Mouse (Mus musculus) limb, embryonic 13.5 days (tissue): ENCODE measurements at regions not wholly inside any gene's neighbourhood (a gene's known extent, or its start where the extent isn't known, plus 50 kb on each side); places are given as distances from the start of the nearest gene placed in this dataset.

ENCODE experiments used
- ATAC-seq: fragments of 200-750 bp; cut with Nextera tagmentation; 2 replicates; pipeline ENCODE4 v1.8.0; 2017; ENCODE audit warnings: low read depth, moderate number of reproducible peaks, moderate TSS enrichment; ENCODE audit not compliant: low FRiP score
- H3K27ac ChIP-seq: fragments of 300-500 bp; sonication (generic); 2 replicates; pipeline ENCODE4 v1.5.1; 2015; ENCODE audit warnings: inconsistent platforms, mild to moderate bottlenecking, moderate library complexity
- H3K27me3 ChIP-seq: fragments of 300-500 bp; sonication (generic); 2 replicates; pipeline ENCODE4 v1.6.1; 2015; ENCODE audit warnings: mild to moderate bottlenecking, inconsistent platforms
- H3K36me3 ChIP-seq: fragments of 300-500 bp; sonication (generic); 2 replicates; pipeline ENCODE4 v1.6.1; 2015; ENCODE audit warnings: inconsistent platforms, mild to moderate bottlenecking, moderate library complexity
- H3K4me1 ChIP-seq: fragments of 300-500 bp; sonication (generic); 2 replicates; pipeline ENCODE4 v1.6.1; 2015; ENCODE audit warnings: inconsistent platforms
- H3K4me2 ChIP-seq: fragments of 300-500 bp; sonication (generic); replicated peaks from 2 replicates; pipeline ENCODE4 v1.6.1; 2015; ENCODE audit warnings: inconsistent platforms, mild to moderate bottlenecking, moderate library complexity
- H3K4me3 ChIP-seq: fragments of 300-500 bp; sonication (generic); 2 replicates; pipeline ENCODE4 v1.5.1; 2015; ENCODE audit warnings: moderate library complexity, mild to moderate bottlenecking, inconsistent platforms
- H3K9ac ChIP-seq: fragments of 300-500 bp; sonication (generic); 2 replicates; pipeline ENCODE4 v1.6.1; 2015; ENCODE audit warnings: mild to moderate bottlenecking, inconsistent platforms
- H3K9me3 ChIP-seq: fragments of 300-500 bp; sonication (generic); 2 replicates; pipeline ENCODE4 v1.6.1; 2016; ENCODE audit warnings: inconsistent platforms
- WGBS: fragments of 180-500 bp; shearing (Covaris S2); methylation state at CpG from one replicate; pipeline ENCODE4 v1.1.7; 2015; 5-methylcytosine and 5-hydroxymethylcytosine counted together

GRCm38 (mm10) chr8:6139171-6139570 lies 1034.0 kb upstream of the Slc10a2 start:
- no peak overlapping the region for H3K9ac ChIP-seq
- H3K9me3 ChIP-seq, result no peaks in the 10 kb centered on the region
- peaks cover 10% of the 10 kb centered on the region; the same call in 1 of the 2 replicates for H3K4me1 ChIP-seq
- no peaks in the 10 kb centered on the region for H3K27me3 ChIP-seq
- no peak overlapping the region for H3K27ac ChIP-seq
- no peak overlapping the region for H3K4me2 ChIP-seq
- no peak for ATAC-seq
- 56% methylated on average over 4 of the region's 4 CpGs for WGBS
- H3K36me3 ChIP-seq, result no peaks in the 10 kb centered on the region
- H3K4me3 ChIP-seq, result no peak overlapping the region

DNA sequence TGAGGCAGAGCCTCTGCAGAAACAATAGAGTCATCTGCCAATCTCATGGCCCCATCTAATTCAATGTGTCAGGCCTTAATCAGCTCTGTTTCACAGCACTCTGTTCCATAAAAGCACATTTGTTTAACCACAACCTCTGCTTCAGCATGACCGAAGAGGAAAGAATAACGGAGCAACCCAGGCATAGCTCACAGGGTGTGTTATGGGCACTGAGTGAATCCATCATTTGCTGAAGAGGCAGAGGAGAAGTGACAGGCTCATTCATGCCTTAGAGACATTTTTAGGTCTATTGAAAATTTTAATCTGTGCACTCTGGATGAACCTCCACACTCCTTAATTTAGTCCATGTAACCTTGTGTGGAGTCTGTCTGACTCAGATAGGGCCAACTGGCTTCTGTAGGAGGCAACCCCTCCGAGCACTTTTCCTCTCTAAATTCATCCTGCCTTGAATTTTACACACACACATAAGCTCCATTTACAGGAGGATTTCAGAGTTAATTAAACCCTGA lies 1027.1 kb upstream of the Slc10a2 start:
- WGBS, result 49% methylated on average over 3 of the region's 3 CpGs
- no peak overlapping the region for H3K9ac ChIP-seq
- no peak overlapping the region for H3K27ac ChIP-seq
- no peak overlapping the region for H3K4me3 ChIP-seq
- H3K4me2 ChIP-seq, result no peak overlapping the region
- no peaks in the 10 kb centered on the region for H3K36me3 ChIP-seq
- H3K9me3 ChIP-seq, result no peaks in the 10 kb centered on the region
- ATAC-seq, result no peak
- H3K4me1 ChIP-seq, result no peaks in the 10 kb centered on the region
- no peaks in the 10 kb centered on the region for H3K27me3 ChIP-seq

DNA sequence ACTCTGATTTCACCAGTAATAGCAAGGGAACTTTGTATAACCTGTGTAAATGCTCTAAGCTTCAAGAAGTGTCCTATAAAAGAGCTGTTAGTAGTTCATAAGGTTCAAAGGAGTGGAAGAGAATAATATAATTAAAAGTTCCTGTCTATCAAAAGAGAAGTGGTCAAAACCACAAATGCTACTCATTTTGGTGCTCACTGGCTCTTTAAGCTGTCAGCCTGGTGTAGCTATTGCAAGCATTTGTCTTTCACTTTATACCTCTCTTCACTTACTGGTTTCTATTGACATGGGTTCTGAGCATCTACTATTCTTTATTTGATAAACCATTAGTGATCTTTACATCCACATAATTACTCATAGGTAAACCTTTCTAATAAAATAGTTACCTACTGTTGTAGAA lies 1020.1 kb upstream of the Slc10a2 start:
- Histone ChIP-seq H3K9me3 (no peaks in the 10 kb centered on the region), H3K27ac (no peak overlapping the region), H3K9ac (no peak overlapping the region), H3K4me3 (no peak overlapping the region), H3K4me2 (no peak overlapping the region), H3K36me3 (no peaks in the 10 kb centered on the region), H3K27me3 (no peaks in the 10 kb centered on the region), H3K4me1 (no peaks in the 10 kb centered on the region)
- ATAC-seq, result no peak

DNA sequence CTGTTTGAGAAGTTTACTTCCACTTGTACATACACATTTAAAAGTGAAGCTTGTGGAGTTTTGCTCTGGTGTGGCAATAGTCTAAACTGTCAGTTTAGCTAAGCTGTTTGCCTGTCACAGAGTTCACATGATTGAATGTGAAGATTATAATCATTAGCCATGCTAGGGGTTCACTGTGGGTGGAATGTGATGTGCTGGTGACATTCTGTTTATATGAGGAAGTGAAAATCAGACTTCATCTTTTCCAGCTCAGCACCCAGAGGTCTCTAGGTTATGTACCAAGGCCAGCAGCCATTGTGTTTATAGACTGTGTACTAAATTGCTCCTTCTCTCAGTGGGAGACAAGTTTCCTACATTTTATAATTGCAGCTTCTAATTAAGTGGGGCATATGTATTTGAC lies 1014.4 kb upstream of the Slc10a2 start:
- H3K27ac ChIP-seq, result no peak overlapping the region
- H3K4me1 ChIP-seq, result no peaks in the 10 kb centered on the region
- H3K9me3 ChIP-seq, result no peaks in the 10 kb centered on the region
- no peak overlapping the region for H3K9ac ChIP-seq
- no peak overlapping the region for H3K4me3 ChIP-seq
- H3K27me3 ChIP-seq, result no peaks in the 10 kb centered on the region
- no peak for ATAC-seq
- H3K4me2 ChIP-seq, result no peak overlapping the region
- H3K36me3 ChIP-seq, result no peaks in the 10 kb centered on the region

DNA sequence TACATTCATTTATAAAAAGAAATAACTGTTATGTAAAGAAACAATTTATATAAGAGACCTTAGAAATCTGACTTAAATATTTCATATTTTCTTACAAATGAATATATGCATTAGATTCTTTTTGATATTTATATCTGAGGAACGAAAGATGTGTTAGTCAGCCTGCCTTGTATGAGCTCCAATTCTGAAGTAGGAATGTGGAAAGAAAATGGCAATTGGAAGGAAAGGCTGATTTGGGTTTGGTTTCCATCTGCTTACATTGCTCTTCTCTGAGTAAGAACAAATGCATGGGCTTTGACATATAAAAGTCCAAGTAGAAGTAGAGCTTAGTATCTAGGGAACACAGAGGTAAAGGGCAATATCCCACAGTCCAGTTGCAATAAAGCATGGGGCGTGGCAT lies 1006.2 kb upstream of the Slc10a2 start:
- H3K9me3 ChIP-seq, result no peaks in the 10 kb centered on the region
- H3K4me1 ChIP-seq, result no peaks in the 10 kb centered on the region
- no peak overlapping the region for H3K4me2 ChIP-seq
- H3K36me3 ChIP-seq, result no peaks in the 10 kb centered on the region
- no peak for ATAC-seq
- no peak overlapping the region for H3K27ac ChIP-seq
- no peak overlapping the region for H3K4me3 ChIP-seq
- H3K9ac ChIP-seq, result no peak overlapping the region
- whole genome bisulfite sequencing, result 87% methylated on average over 2 of the region's 2 CpGs
- H3K27me3 ChIP-seq, result no peaks in the 10 kb centered on the region

- ATAC-seq, result no peak
- Histone ChIP-seq H3K4me2 (no peak overlapping the region), H3K27me3 (no peaks in the 10 kb centered on the region), H3K4me1 (no peaks in the 10 kb centered on the region), H3K27ac (no peak overlapping the region), H3K9ac (no peak overlapping the region), H3K9me3 (no peaks in the 10 kb centered on the region), H3K36me3 (no peaks in the 10 kb centered on the region), H3K4me3 (no peak overlapping the region)
- WGBS, result 86% methylated on average over 4 of the region's 4 CpGs
These were observed 984.9 kb upstream of the Slc10a2 start for GRCm38 (mm10) chr8:6090028-6090427.

DNA sequence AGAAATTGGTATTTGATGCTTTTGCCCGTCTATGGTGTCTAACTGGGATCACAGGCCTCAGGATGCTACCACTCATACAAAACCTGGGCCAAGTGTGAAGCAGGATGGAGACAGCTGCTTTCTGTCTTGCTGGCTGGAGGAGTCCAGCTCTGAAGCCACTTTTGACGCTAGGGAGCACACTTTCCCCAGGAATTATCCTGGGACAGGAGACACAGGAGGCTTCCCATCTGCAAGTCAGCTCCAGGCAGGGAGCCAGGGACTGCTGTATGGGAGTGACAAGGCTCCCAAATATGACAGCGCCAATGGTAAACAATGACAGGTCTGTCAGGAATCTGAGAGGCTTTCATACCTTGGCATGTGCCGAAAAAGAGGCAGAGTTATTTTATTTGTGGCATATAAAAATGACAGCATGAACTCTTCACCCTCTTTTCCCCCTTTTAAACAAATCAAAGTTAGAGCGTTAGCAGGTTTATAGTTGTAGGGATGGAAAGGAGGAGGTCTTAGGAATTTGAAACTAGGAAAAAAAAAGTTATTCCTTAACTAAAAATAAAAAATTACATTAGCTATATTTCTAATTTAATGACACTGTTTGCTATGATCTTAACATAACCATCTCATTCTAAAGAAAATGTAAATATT lies 938.9 kb upstream of the Slc10a2 start:
- Histone ChIP-seq H3K27ac (no peak overlapping the region), H3K4me2 (no peak overlapping the region), H3K9me3 (no peaks in the 10 kb centered on the region), H3K9ac (no peak overlapping the region), H3K4me3 (no peak overlapping the region), H3K36me3 (no peaks in the 10 kb centered on the region), H3K4me1 (no peaks in the 10 kb centered on the region), H3K27me3 (no peaks in the 10 kb centered on the region)
- ATAC-seq, result peak; percentile 36; the same call in 1 of the 2 replicates
- 33% methylated on average over 5 of the region's 5 CpGs for WGBS

GRCm38 (mm10) chr8:6012206-6012605 lies 907.1 kb upstream of the Slc10a2 start:
- H3K9ac ChIP-seq, result no peak overlapping the region
- no peaks in the 10 kb centered on the region for H3K4me1 ChIP-seq
- no peak overlapping the region for H3K27ac ChIP-seq
- H3K36me3 ChIP-seq, result no peaks in the 10 kb centered on the region
- 69% methylated on average over 2 of the region's 2 CpGs for WGBS
- no peak overlapping the region for H3K4me2 ChIP-seq
- no peak for ATAC-seq
- H3K9me3 ChIP-seq, result no peaks in the 10 kb centered on the region
- H3K27me3 ChIP-seq, result no peaks in the 10 kb centered on the region
- H3K4me3 ChIP-seq, result no peak overlapping the region

DNA sequence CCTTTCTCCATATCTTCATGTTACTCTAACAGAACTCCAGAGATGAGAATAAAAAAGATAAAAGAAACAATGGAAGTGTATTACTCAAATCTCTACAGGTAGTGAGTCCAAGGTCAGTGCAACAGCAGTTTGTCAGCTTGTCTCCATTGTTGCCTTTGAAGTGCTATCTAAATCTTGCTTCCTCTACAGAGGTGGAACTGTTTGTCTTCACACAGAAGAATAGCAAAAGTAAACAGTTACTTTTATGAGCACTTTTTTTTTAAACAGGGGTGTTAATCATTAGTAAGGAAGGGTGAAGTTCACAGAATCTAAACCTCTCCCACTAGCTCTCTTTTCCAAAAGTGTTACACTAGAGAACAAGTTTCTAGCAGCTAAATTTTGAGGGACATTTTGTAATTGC lies 906.0 kb upstream of the Slc10a2 start:
- ATAC-seq, result no peak
- no peak overlapping the region for H3K9ac ChIP-seq
- H3K4me3 ChIP-seq, result no peak overlapping the region
- no peaks in the 10 kb centered on the region for H3K4me1 ChIP-seq
- no peak overlapping the region for H3K27ac ChIP-seq
- no peaks in the 10 kb centered on the region for H3K9me3 ChIP-seq
- H3K4me2 ChIP-seq, result no peak overlapping the region
- H3K36me3 ChIP-seq, result no peaks in the 10 kb centered on the region
- H3K27me3 ChIP-seq, result no peaks in the 10 kb centered on the region

DNA sequence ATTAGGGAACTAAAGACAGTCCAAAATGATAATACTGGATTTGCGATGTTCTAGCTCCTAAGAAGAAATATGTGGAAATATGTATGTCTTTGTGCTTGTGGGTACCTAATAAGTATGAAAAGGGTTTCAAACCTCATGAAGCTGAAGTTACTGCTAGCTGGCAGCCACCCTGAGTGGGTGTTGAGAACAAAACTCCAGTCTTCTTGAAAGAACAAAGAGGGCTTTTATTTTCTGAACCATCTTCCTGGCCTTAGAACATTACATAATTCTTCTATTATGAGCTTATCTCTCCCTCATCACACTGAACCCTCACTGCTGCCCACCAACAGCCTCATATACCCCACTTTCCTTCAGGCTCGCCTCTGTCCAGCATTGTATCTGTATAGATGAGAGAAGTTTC lies 905.6 kb upstream of the Slc10a2 start:
- 83% methylated on average over 2 of the region's 2 CpGs for WGBS
- Histone ChIP-seq H3K4me1 (no peaks in the 10 kb centered on the region), H3K9me3 (no peaks in the 10 kb centered on the region), H3K4me3 (no peak overlapping the region), H3K36me3 (no peaks in the 10 kb centered on the region), H3K27ac (no peak overlapping the region), H3K27me3 (no peaks in the 10 kb centered on the region), H3K9ac (no peak overlapping the region), H3K4me2 (no peak overlapping the region)
- no peak for ATAC-seq

DNA sequence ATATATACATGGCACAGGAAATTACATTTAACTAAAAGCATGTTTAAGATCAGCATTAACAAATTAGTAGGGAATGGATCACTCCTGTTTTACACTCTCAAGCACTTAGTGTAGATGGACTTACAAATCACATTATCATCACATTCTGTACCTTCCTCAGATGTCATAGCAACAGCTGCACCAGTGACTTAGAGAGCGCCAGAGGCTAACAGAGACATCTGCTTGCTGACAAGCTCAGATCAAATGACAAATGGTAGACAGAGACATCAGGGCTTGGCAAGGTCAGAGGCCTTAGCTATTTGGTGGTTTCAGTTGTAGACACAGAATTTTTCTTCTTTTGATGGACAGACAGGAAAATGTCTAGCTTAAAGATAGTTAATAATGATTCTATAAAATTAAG lies 897.5 kb upstream of the Slc10a2 start:
- Histone ChIP-seq H3K9me3 (peaks cover 2% of the 10 kb centered on the region; the same call in 1 of the 2 replicates), H3K27ac (no peak overlapping the region), H3K27me3 (no peaks in the 10 kb centered on the region), H3K4me1 (no peaks in the 10 kb centered on the region), H3K9ac (no peak overlapping the region), H3K4me3 (no peak overlapping the region), H3K4me2 (no peak overlapping the region), H3K36me3 (no peaks in the 10 kb centered on the region)
- ATAC-seq, result no peak
- 47% methylated on average over 1 of the region's 1 CpGs for WGBS

GRCm38 (mm10) chr8:5994846-5995245 lies 889.7 kb upstream of the Slc10a2 start:
- 58% methylated on average over 6 of the region's 6 CpGs for WGBS
- H3K27me3 ChIP-seq, result no peaks in the 10 kb centered on the region
- H3K9me3 ChIP-seq, result peaks cover 6% of the 10 kb centered on the region; the same call in 1 of the 2 replicates
- ATAC-seq, result no peak
- H3K4me3 ChIP-seq, result no peak overlapping the region
- no peak overlapping the region for H3K27ac ChIP-seq
- no peak overlapping the region for H3K4me2 ChIP-seq
- no peaks in the 10 kb centered on the region for H3K36me3 ChIP-seq
- H3K4me1 ChIP-seq, result no peaks in the 10 kb centered on the region
- H3K9ac ChIP-seq, result no peak overlapping the region

- Histone ChIP-seq H3K27ac (no peak overlapping the region), H3K27me3 (no peaks in the 10 kb centered on the region), H3K4me1 (no peaks in the 10 kb centered on the region), H3K4me3 (no peak overlapping the region), H3K36me3 (no peaks in the 10 kb centered on the region), H3K9me3 (no peaks in the 10 kb centered on the region), H3K9ac (no peak overlapping the region), H3K4me2 (no peak overlapping the region)
- ATAC-seq, result no peak
- 49% methylated on average over 6 of the region's 6 CpGs for WGBS
These were observed 860.4 kb upstream of the Slc10a2 start for GRCm38 (mm10) chr8:5965403-5966015.
